Mouse (Mus musculus) sigmoid colon, adult 10 weeks (tissue): ENCODE measurements around the gene 1700020D05Rik. TPM values are rescaled to one million over a fixed set of nuclear protein-coding genes. Genes with fewer than 3 reads are reported as not detected.

Experiments used
- polyA plus RNA-seq: library from polyadenylated mRNA; stranded (reverse); fragments of 350-450 nt; fragmentation: Illumina TruSeq; extraction: RNeasy Lipid Tissue Mini Kit (QIAGEN cat#74804); gene quantifications from one replicate; pipeline ENCODE4 v1.2.3, GENCODE M21; 2014; ENCODE audit warnings: low read depth, low replicate concordance

The 1700020D05Rik gene
- not detected for polyA plus RNA-seq

DNA sequence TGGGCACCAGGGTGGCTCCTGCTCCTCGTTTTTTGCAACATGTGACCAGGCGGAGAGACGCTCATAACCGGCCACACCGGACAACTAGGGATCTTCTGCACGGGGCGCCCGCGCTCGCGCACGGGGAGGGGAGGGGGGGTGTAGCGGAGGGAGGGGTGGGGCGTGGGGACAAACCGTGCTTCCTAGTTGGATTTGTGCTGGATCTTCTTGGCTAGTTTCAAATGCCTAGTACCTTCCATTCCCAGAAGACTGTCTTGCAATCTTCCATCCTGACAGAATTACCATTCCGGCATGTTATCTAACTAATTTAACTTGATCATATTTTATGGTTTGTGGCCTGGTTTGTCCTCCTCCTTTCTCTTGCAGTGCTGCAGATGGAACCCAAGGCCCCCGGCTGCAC is at the start of gene 1700020D05Rik:
Gene 1700020D05Rik (minus strand): TSS at position 101 of the 400 bp plus-strand sequence.

GRCm38 (mm10) chr19:5510031-5511026 is 6.7 kb upstream of the 1700020D05Rik start, which contains the start of gene Snx32:
Gene Snx32 (minus strand): TSS chr19:5510538.

DNA sequence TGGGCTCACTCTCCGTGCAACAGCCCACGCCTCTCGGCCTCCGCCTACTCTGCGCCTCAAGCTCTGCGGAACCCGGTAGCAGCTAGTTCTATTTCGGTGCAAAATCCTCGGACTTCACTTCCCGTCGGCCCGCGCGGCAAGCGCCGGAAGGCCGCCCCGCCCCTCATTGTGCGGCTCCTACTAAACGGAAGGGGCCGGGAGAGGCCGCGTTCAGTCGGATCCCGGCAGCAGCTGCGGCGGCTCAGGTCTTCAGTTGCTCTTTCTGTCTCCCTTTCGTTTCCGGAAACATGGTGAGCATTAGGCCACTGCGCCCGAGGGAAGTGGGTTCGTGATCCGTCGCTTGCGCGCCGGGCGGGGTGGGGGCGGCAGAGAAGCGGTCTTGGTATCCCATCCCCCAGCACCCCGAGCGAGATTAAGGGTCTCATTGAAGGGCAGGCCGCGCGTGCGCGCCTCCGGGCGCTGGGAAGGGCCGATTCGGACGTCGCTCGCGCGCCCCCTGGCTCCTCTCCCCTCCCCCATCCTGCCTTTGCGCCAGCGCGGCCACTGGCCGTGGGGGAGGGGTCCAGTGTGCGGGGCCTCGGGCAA is 13.2 kb downstream of the 1700020D05Rik start, which contains the start of gene Cfl1:
Gene Cfl1 (plus strand): TSS at position 143 of the 585 bp plus-strand sequence.

GRCm38 (mm10) chr19:5487768-5488550 is 15.6 kb downstream of the 1700020D05Rik start, which contains the start of gene Mus81:
Gene Mus81 (minus strand): TSS chr19:5488402.

DNA sequence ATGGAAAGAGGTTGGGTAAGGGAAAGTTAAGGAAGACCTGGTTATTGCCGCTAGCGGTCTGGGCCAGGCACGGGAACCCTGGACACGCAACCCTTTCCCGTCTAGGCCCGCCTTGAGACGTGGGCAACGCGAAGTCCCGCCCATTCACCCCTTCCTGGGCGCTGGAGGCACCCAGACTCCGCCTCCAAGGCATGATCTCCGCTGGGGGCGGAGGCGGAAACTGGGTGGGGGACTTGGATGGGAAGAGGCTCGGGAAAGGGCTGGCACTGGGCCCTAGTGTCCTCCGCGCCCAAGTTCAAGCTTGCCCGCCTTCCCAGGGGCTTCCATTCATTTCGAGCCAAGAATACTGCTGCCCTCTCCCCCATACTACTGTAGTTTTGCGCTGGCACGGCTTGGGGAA is 29.9 kb downstream of the 1700020D05Rik start, which contains the start of gene Efemp2:
Gene Efemp2 (plus strand): TSS at position 235 of the 400 bp plus-strand sequence.

GRCm38 (mm10) chr19:5468374-5468773 is 35.2 kb downstream of the 1700020D05Rik start, which contains the start of gene Ctsw:
Gene Ctsw (minus strand): TSS chr19:5468507.

GRCm38 (mm10) chr19:5460465-5460911 is 43.1 kb downstream of the 1700020D05Rik start, which contains the start of gene Fibp:
Gene Fibp (plus strand): TSS chr19:5460615.

GRCm38 (mm10) chr19:5457746-5458442 is 45.7 kb downstream of the 1700020D05Rik start, which contains the start of gene Ccdc85b:
Gene Ccdc85b (minus strand): TSS chr19:5457894.

Other genes with a start within 250 kb of the 1700020D05Rik start
- 3.0 TPM for gene Pacs1, start 230.7 kb downstream of the 1700020D05Rik start, polyA plus RNA-seq
- 39.8 TPM for gene Sf3b2, start 208.3 kb downstream of the 1700020D05Rik start, polyA plus RNA-seq
- not detected for gene Gal3st3, start 205.5 kb downstream of the 1700020D05Rik start, polyA plus RNA-seq
- gene Catsper1, start 168.0 kb downstream of the 1700020D05Rik start, polyA plus RNA-seq: not detected
- gene Cst6, start 154.2 kb downstream of the 1700020D05Rik start, polyA plus RNA-seq: not detected
- gene Eif1ad, start 137.0 kb downstream of the 1700020D05Rik start, polyA plus RNA-seq: 12.6 TPM
- gene Banf1, start 136.6 kb downstream of the 1700020D05Rik start, polyA plus RNA-seq: 4.6 TPM
- 2.6 TPM for gene Sart1, start 115.1 kb downstream of the 1700020D05Rik start, polyA plus RNA-seq
- gene Tsga10ip, start 101.3 kb downstream of the 1700020D05Rik start, polyA plus RNA-seq: not detected
- gene Drap1, start 78.8 kb downstream of the 1700020D05Rik start, polyA plus RNA-seq: 3.4 TPM
- gene AI837181, start 78.6 kb downstream of the 1700020D05Rik start, polyA plus RNA-seq: 0.38 TPM
- not detected for gene Fosl1, start 56.2 kb downstream of the 1700020D05Rik start, polyA plus RNA-seq
- gene Ccdc85b, start 45.9 kb downstream of the 1700020D05Rik start, polyA plus RNA-seq: 1.2 TPM
- 5.7 TPM for gene Fibp, start 43.2 kb downstream of the 1700020D05Rik start, polyA plus RNA-seq
- not detected for gene Ctsw, start 35.3 kb downstream of the 1700020D05Rik start, polyA plus RNA-seq
- gene Efemp2, start 29.8 kb downstream of the 1700020D05Rik start, polyA plus RNA-seq: 0.60 TPM
- 0.69 TPM for gene Mus81, start 15.4 kb downstream of the 1700020D05Rik start, polyA plus RNA-seq
- gene Cfl1, start 13.3 kb downstream of the 1700020D05Rik start, polyA plus RNA-seq: 183 TPM
- 0.25 TPM for gene Snx32, start 6.8 kb upstream of the 1700020D05Rik start, polyA plus RNA-seq
- 5.6 TPM for gene Ovol1, start 56.9 kb upstream of the 1700020D05Rik start, polyA plus RNA-seq
- not detected for gene Ap5b1, start 64.2 kb upstream of the 1700020D05Rik start, polyA plus RNA-seq
- gene Rnaseh2c, start 98.1 kb upstream of the 1700020D05Rik start, polyA plus RNA-seq: 1.0 TPM
- gene Kat5, start 106.5 kb upstream of the 1700020D05Rik start, polyA plus RNA-seq: 19.7 TPM
- gene Rela, start 133.7 kb upstream of the 1700020D05Rik start, polyA plus RNA-seq: 0.66 TPM
- 1.5 TPM for gene Sipa1, start 159.9 kb upstream of the 1700020D05Rik start, polyA plus RNA-seq
- 1.7 TPM for gene Map3k11, start 185.0 kb upstream of the 1700020D05Rik start, polyA plus RNA-seq
- 0.22 TPM for gene Pcnx3, start 185.1 kb upstream of the 1700020D05Rik start, polyA plus RNA-seq
- not detected for gene Kcnk7, start 200.6 kb upstream of the 1700020D05Rik start, polyA plus RNA-seq
- 8.7 TPM for gene Ehbp1l1, start 222.5 kb upstream of the 1700020D05Rik start, polyA plus RNA-seq
- gene Fam89b, start 225.9 kb upstream of the 1700020D05Rik start, polyA plus RNA-seq: not detected
- 3.2 TPM for gene Ltbp3, start 237.1 kb upstream of the 1700020D05Rik start, polyA plus RNA-seq